Mouse (Mus musculus) CH12.LX (cell line): Measurements from ENCODE around the gene Tmem126a.

Source experiments
- CTCF ChIP-seq, 2 experiments: IDR thresholded peaks in 1 of 2; conservative IDR thresholded peaks in 1 of 2; 2 replicates each; pipeline ENCODE4 v1.5.1; 2011 to 2012; ENCODE audit warnings: low read depth in 2 of 2, low read length in 2 of 2, improper control_type of control experiment in 1 of 2, inconsistent platforms in 1 of 2, mild to moderate bottlenecking in 1 of 2, moderate library complexity in 1 of 2
- EP300 ChIP-seq: IDR thresholded peaks from 2 replicates; pipeline ENCODE4 v1.6.1; 2011; ENCODE audit warnings: low read length, improper control_type of control experiment
- ETS1 ChIP-seq: conservative IDR thresholded peaks from 2 replicates; pipeline ENCODE4 v1.6.1; 2012; ENCODE audit warnings: low read depth, mild to moderate bottlenecking, inconsistent platforms, low read length, improper control_type of control experiment, moderate library complexity
- MXI1 ChIP-seq: IDR thresholded peaks from 2 replicates; pipeline ENCODE4 v1.6.1; 2011; ENCODE audit warnings: mild to moderate bottlenecking, low read depth, low read length, improper control_type of control experiment
- POLR2A ChIP-seq: IDR thresholded peaks from 2 replicates; pipeline ENCODE4 v1.6.1; 2011; ENCODE audit warnings: low read depth, mild to moderate bottlenecking, improper control_type of control experiment, low read length
- POLR2AphosphoS2 ChIP-seq: IDR thresholded peaks from 2 replicates; pipeline ENCODE4 v1.6.1; 2011; ENCODE audit warnings: low read depth, low read length, improper control_type of control experiment
- RAD21 ChIP-seq: IDR thresholded peaks from 2 replicates; pipeline ENCODE4 v1.6.1; 2011; ENCODE audit warnings: low read depth, mild to moderate bottlenecking, low read length, improper control_type of control experiment, moderate library complexity
- SMC3 ChIP-seq: IDR thresholded peaks from 2 replicates; pipeline ENCODE4 v1.6.1; 2011; ENCODE audit warnings: low read depth, low read length, improper control_type of control experiment
- USF2 ChIP-seq: conservative IDR thresholded peaks from 2 replicates; pipeline ENCODE4 v1.6.1; 2011; ENCODE audit warnings: low read depth, low read length, improper control_type of control experiment
- ZC3H11A ChIP-seq: IDR thresholded peaks from 2 replicates; pipeline ENCODE4 v1.6.1; 2012; ENCODE audit warnings: low read depth, mild to moderate bottlenecking, inconsistent platforms, low read length, improper control_type of control experiment
- ZNF384 ChIP-seq: IDR thresholded peaks from 2 replicates; pipeline ENCODE4 v1.6.1; 2012; ENCODE audit warnings: low read depth, low read length, improper control_type of control experiment, inconsistent platforms

GRCm38 (mm10) chr7:90460930-90461329 lies 3.9 kb upstream of the Tmem126a start:
- TF ChIP-seq CTCF (conservative IDR thresholded peaks at IDR 0.05 in 1 of 2, IDR thresholded peaks at IDR 0.05 in 1 of 2; ENCODE audit: low read depth in 2 of 2, low read length in 2 of 2) (peak in 1 of 2 experiments; percentile 60; a peak in 2 of 4 replicates), EP300 (no peak), ZC3H11A (no peak), SMC3 (no peak), MXI1 (0 out of 2 replicates have a peak, but pooled peaks have one; percentile 36), POLR2AphosphoS2 (no peak), ETS1 (no peak), ZNF384 (no peak), RAD21 (no peak), USF2 (no peak), POLR2A (peak; percentile 76)
